Mouse (Mus musculus) thymus, adult 2 months (tissue): ENCODE measurements around the gene Sv2c. TPM values are rescaled to one million over a fixed set of nuclear protein-coding genes. Genes with fewer than 3 reads are reported as not detected.

Experiments used
- DNase-seq: peaks from one replicate; pipeline ENCODE4 v3.0.0; 2021
- H3K27ac ChIP-seq: fragments of 200-500 bp; 2 replicates; pipeline ENCODE4 v1.5.1; 2012; ENCODE audit warnings: low read length, control low read depth; ENCODE audit not compliant: control insufficient read depth, insufficient read depth
- H3K27me3 ChIP-seq: fragments of 200-500 bp; 2 replicates; pipeline ENCODE4 v1.6.1; 2012; ENCODE audit warnings: mild to moderate bottlenecking, low read length, moderate library complexity, mixed read lengths; ENCODE audit not compliant: control insufficient read depth, insufficient read depth
- H3K36me3 ChIP-seq: fragments of 200-500 bp; 2 replicates; pipeline ENCODE4 v1.6.1; 2012; ENCODE audit warnings: mild to moderate bottlenecking, low read length, moderate library complexity; ENCODE audit not compliant: control insufficient read depth, insufficient read depth
- H3K4me1 ChIP-seq: fragments of 200-500 bp; replicated peaks from 2 replicates; pipeline ENCODE4 v1.6.1; 2012; ENCODE audit warnings: low read length; ENCODE audit not compliant: control insufficient read depth, insufficient read depth
- H3K4me3 ChIP-seq: fragments of 200-500 bp; 2 replicates; pipeline ENCODE4 v1.5.1; 2012; ENCODE audit warnings: mild to moderate bottlenecking, low read length, control low read depth, moderate library complexity; ENCODE audit not compliant: control insufficient read depth, insufficient read depth
- CTCF ChIP-seq: fragments of 200-500 bp; IDR thresholded peaks from 2 replicates; pipeline ENCODE4 v1.5.1; 2012; ENCODE audit warnings: mild to moderate bottlenecking, control low read depth, low read length, moderate library complexity, borderline replicate concordance; ENCODE audit not compliant: control insufficient read depth, poor library complexity, insufficient read depth; ENCODE audit errors: extremely low read depth
- POLR2A ChIP-seq: fragments of 200-500 bp; IDR thresholded peaks from 2 replicates; pipeline ENCODE4 v1.6.1; 2012; ENCODE audit warnings: mild to moderate bottlenecking, low read length, control low read depth, moderate library complexity; ENCODE audit not compliant: control insufficient read depth, poor library complexity, insufficient read depth; ENCODE audit errors: extremely low read depth
- WGBS: fragments of 180-500 bp; shearing (Covaris S2); methylation state at CpG from one replicate; pipeline ENCODE4 v1.1.7; 2018; 5-methylcytosine and 5-hydroxymethylcytosine counted together
- polyA plus RNA-seq: library from polyadenylated mRNA; depleted of rRNA; stranded (reverse); fragments of >200 nt; gene quantifications from 2 replicates; pipeline ENCODE4 v1.2.3, GENCODE M21; 2012; rRNA removed

Sv2c gene
- 0.09 and 0.48 TPM in 2 replicates for polyA plus RNA-seq

DNA sequence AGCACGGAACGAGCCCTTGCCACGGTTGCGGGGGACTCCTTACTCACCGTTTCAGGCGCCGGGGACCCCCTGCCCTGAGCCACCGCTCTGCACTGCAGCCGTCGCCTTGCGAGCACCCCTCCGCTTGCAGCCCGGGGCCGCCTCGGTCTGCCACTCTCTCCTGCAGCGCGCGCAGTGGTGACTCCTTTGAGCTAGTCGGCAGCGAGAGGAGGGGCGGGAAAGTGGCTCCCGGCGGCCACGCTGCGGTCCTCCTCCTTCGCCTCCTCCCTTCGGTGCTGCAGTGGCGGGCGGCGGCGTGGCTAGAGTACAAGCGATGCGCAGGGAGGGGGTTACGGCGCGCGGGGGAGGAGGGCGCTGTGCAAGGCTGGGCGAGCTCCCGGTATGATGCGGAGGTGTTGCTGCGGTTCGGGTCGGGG is at the start of gene Sv2c:
Gene Sv2c, minus strand, starts transcription at position 177 of the 416 bp plus-strand sequence.
- no peak within 1 kb of the TSS for H3K27ac ChIP-seq
- no peak within 1 kb of the TSS for H3K4me3 ChIP-seq
- no peak for TF ChIP-seq POLR2A
- no peak for TF ChIP-seq CTCF
- H3K36me3 ChIP-seq: no peaks in the 10 kb centered on the region
- peaks cover 11% of the 10 kb centered on the region; the same call in 1 of the 2 replicates for H3K27me3 ChIP-seq
- DNase-seq: peak; percentile 1
- under 1% methylated on average over 43 of the region's 44 CpGs for WGBS
- H3K4me1 ChIP-seq: no peaks in the 10 kb centered on the region

DNA sequence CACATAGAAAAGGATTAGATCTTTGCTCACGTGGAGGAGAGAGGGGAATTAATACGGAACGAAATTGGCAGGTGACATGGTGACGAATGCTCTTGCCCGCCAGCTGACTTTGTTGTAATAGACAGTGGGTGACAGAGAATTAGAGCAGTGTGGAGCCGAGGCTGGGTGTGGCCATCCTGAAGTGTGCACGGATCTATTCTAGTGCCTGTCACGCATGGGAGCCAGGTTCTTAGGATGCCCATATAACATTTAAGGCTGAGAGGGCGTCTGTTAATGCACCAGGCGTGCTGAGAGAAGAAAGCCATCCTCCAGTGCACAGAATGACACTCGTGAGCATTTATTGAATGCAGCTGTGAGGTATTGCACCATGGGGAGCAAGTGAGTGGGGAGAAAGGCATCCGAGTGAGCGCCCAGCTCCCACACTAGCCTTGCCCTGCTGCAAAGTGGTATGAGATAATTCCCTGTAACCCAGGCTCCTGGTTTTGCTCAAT is 48.3 kb upstream of the Sv2c start:
- H3K36me3 ChIP-seq: no peaks in the 10 kb centered on the region
- no peak overlapping the region for H3K4me3 ChIP-seq
- H3K4me1 ChIP-seq: no peaks in the 10 kb centered on the region
- DNase-seq: no peak
- H3K27ac ChIP-seq: no peak overlapping the region
- TF ChIP-seq POLR2A (no peak), CTCF (no peak)
- 88% methylated on average over 13 of the region's 13 CpGs for WGBS
- H3K27me3 ChIP-seq: no peaks in the 10 kb centered on the region

DNA sequence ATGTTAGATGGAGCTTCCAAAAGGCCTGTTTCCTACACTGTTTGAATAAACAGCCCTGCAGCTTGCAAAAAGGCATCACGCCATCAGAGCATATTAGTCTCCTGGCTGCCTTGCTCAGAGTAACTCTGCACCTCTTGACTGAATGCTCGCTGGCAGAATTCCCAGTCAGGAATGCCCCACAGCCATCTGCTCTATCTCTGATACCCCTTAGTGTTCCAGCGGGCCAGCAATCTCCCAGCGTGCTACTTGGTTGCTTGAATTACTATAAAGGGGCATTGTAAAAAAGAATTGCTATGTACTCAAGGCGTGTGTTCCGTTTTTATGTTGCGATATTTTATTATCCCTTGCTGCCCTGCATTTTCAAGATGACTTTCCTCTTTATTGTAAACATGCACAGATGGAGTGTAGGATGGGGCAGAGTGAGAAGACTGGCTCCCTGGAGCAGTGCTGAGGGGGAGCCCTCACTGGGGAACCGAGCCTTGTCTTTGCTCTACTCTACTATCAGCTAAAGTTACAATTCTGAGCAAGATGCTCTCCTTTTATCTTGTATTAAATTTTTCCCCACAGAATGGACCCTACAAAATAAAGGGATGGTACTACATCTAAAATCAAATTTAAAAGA is 43.3 kb upstream of the Sv2c start:
- DNase-seq: no peak

DNA sequence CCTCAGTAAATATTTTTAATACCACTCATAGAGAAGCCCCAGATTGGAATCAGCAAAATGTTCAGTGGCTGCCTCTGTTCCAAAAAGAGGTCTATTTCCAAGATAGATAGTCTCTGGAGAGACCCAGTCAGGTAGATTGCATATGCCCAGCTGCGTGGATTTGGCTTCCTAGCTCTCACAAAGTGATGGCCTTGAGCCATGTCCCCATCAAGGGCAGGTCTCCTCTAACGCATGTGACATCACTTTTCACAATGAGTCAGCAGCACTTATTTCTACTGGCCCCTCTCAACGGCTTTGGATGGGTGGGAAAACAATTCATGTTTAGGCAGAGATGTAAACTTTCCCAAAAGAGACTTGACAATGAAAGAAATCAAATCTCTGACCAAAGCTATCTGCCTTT is 41.3 kb upstream of the Sv2c start:
- WGBS: 60% methylated on average over 3 of the region's 3 CpGs
- no peak overlapping the region for H3K4me3 ChIP-seq
- no peak overlapping the region for H3K27ac ChIP-seq
- no peak for DNase-seq
- H3K4me1 ChIP-seq: no peaks in the 10 kb centered on the region
- no peaks in the 10 kb centered on the region for H3K36me3 ChIP-seq
- no peaks in the 10 kb centered on the region for H3K27me3 ChIP-seq
- TF ChIP-seq CTCF (no peak), POLR2A (no peak)

More for the DNA sequence above, 43.3 kb upstream of the Sv2c start:
- no peaks in the 10 kb centered on the region for H3K36me3 ChIP-seq
- no peaks in the 10 kb centered on the region for H3K27me3 ChIP-seq
- no peaks in the 10 kb centered on the region for H3K4me1 ChIP-seq
- TF ChIP-seq POLR2A: no peak
- no peak for TF ChIP-seq CTCF
- H3K27ac ChIP-seq: no peak overlapping the region
- 90% methylated on average over 8 of the region's 8 CpGs for WGBS
- H3K4me3 ChIP-seq: no peak overlapping the region

DNA sequence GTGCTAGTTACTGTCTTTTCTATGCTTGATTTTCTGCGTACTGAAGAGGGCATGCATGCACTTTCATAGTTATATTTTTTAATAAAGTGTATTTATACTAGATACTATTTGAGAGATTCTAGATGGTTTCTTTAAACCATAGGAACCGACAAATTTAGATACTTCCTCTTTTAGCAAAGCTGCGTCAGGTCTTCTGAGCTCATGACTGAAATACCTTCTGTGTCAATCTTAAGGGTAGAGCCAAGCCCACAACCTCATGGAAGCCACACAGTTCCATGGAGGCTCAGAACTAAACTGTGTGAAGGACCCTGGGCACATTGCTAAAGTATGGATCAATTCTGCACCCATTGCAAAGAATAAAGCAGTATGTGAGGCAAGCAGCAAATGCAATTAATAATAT is 39.9 kb upstream of the Sv2c start:
- H3K27me3 ChIP-seq: no peaks in the 10 kb centered on the region
- no peak overlapping the region for H3K4me3 ChIP-seq
- DNase-seq: no peak
- H3K4me1 ChIP-seq: no peaks in the 10 kb centered on the region
- TF ChIP-seq CTCF (no peak), POLR2A (no peak)
- WGBS: 30% methylated on average over 3 of the region's 3 CpGs
- H3K27ac ChIP-seq: no peak overlapping the region
- no peaks in the 10 kb centered on the region for H3K36me3 ChIP-seq

DNA sequence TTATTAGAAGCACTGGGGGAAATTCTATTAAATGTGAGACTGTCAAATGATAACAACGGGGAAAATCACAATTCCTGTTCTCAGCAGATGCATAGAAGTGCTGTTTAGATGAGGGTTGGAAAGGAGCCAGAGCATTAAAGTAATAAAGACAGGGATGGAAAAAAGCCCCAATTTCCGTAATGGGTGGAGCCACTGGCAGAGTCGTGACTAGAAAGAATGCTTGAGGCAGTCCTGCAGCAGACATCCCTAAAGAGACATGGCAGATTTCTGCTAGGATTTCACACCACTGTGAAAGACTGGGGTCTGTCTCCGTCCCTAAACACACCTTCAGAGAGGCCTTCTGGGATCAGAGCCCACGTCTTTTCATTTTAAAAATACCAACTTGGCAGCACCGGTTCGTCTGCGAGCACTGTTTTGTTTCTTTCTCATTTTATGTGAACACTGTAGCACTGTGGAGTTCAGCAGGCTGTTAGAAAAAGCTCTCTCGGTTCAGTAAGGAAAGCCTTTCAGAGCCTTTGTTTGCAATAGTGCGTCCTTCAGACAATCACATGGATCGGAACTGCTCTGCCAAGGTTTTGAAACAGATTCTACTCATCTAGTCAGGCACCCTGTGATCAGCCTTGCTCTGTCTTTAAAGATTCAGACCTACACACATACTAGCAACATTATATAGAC is 36.8 kb upstream of the Sv2c start:
- H3K4me3 ChIP-seq: no peak overlapping the region
- 90% methylated on average over 11 of the region's 11 CpGs for WGBS
- H3K36me3 ChIP-seq: no peaks in the 10 kb centered on the region
- no peaks in the 10 kb centered on the region for H3K4me1 ChIP-seq
- H3K27ac ChIP-seq: no peak overlapping the region
- no peaks in the 10 kb centered on the region for H3K27me3 ChIP-seq
- DNase-seq: no peak
- TF ChIP-seq CTCF: no peak
- no peak for TF ChIP-seq POLR2A
